Mouse (Mus musculus): ENCODE measurements around the gene Ppp4c. TPM values are rescaled to one million over a fixed set of nuclear protein-coding genes. Genes with fewer than 3 reads are reported as not detected.
A peak's percentile ranks its signal among the peaks of the same experiment; 100 is the strongest.

The Ppp4c gene
- 46.4 and 53.3 TPM in 2 replicates for polyA plus RNA-seq (2012; ENCODE audit: insufficient read depth, insufficient read length, missing spikeins)

GRCm38 (mm10) chr7:126791851-126792720, at the start of gene Ppp4c:
Gene Ppp4c, minus strand, starts transcription at chr7:126792496.
- H3K4me1 ChIP-seq (ENCODE audit: control insufficient read depth, insufficient read depth, insufficient read length, low read length), result peaks cover 3% of the 10 kb centered on the region; the same call in 1 of the 2 replicates
- peak within 1 kb of the TSS; percentile 93 for H3K27ac ChIP-seq (replicated peaks; ENCODE audit: low read depth, low read length)
- peak within 1 kb of the TSS; percentile 99 for H3K4me3 ChIP-seq (ENCODE audit: insufficient read depth, low read depth, low read length)

GRCm38 (mm10) chr7:126833294-126833693, 41.0 kb upstream of the Ppp4c start:
- no peak overlapping the region for H3K27ac ChIP-seq (replicated peaks; ENCODE audit: low read depth, low read length)
- no peak overlapping the region for H3K4me3 ChIP-seq (ENCODE audit: insufficient read depth, low read depth, low read length)
- H3K4me1 ChIP-seq (ENCODE audit: control insufficient read depth, insufficient read depth, insufficient read length, low read length), result no peaks in the 10 kb centered on the region

GRCm38 (mm10) chr7:126832036-126832598, 39.8 kb upstream of the Ppp4c start:
- H3K4me1 ChIP-seq (ENCODE audit: control insufficient read depth, insufficient read depth, insufficient read length, low read length), result no peaks in the 10 kb centered on the region
- no peak overlapping the region for H3K27ac ChIP-seq (replicated peaks; ENCODE audit: low read depth, low read length)
- H3K4me3 ChIP-seq (ENCODE audit: insufficient read depth, low read depth, low read length), result peak overlapping the region; percentile 44

- Histone ChIP-seq H3K4me1 (ENCODE audit: control insufficient read depth, insufficient read depth, insufficient read length, low read length) (no peaks in the 10 kb centered on the region), H3K4me3 (ENCODE audit: insufficient read depth, low read depth, low read length) (peak within 1 kb of the TSS; percentile 44), H3K27ac (replicated peaks; ENCODE audit: low read depth, low read length) (no peak within 1 kb of the TSS)
Measured at GRCm38 (mm10) chr7:126831539-126831938, 39.2 kb upstream of the Ppp4c start, which contains the start of gene 4930451I11Rik. Gene 4930451I11Rik, minus strand, starts transcription at chr7:126831639.

- Histone ChIP-seq H3K4me1 (ENCODE audit: control insufficient read depth, insufficient read depth, insufficient read length, low read length) (peaks cover 9% of the 10 kb centered on the region), H3K4me3 (ENCODE audit: insufficient read depth, low read depth, low read length) (no peak overlapping the region), H3K27ac (replicated peaks; ENCODE audit: low read depth, low read length) (no peak overlapping the region)
Measured at GRCm38 (mm10) chr7:126825952-126826351, 33.7 kb upstream of the Ppp4c start.

- peaks cover 9% of the 10 kb centered on the region for H3K4me1 ChIP-seq (ENCODE audit: control insufficient read depth, insufficient read depth, insufficient read length, low read length)
- H3K27ac ChIP-seq (replicated peaks; ENCODE audit: low read depth, low read length), result no peak overlapping the region
- no peak overlapping the region for H3K4me3 ChIP-seq (ENCODE audit: insufficient read depth, low read depth, low read length)
Measured at GRCm38 (mm10) chr7:126825403-126825802, 33.1 kb upstream of the Ppp4c start.

GRCm38 (mm10) chr7:126823940-126824339, 31.6 kb upstream of the Ppp4c start:
- Histone ChIP-seq H3K27ac (replicated peaks; ENCODE audit: low read depth, low read length) (no peak overlapping the region; the same call in 1 of the 2 replicates), H3K4me1 (ENCODE audit: control insufficient read depth, insufficient read depth, insufficient read length, low read length) (peaks cover 9% of the 10 kb centered on the region), H3K4me3 (ENCODE audit: insufficient read depth, low read depth, low read length) (peak overlapping the region; percentile 25)

GRCm38 (mm10) chr7:126823202-126823711, 31.0 kb upstream of the Ppp4c start:
- H3K27ac ChIP-seq (replicated peaks; ENCODE audit: low read depth, low read length), result peak overlapping the region; percentile 68
- H3K4me1 ChIP-seq (ENCODE audit: control insufficient read depth, insufficient read depth, insufficient read length, low read length), result peaks cover 9% of the 10 kb centered on the region
- H3K4me3 ChIP-seq (ENCODE audit: insufficient read depth, low read depth, low read length), result peak overlapping the region; percentile 59

GRCm38 (mm10) chr7:126822741-126823140, 30.4 kb upstream of the Ppp4c start:
- peaks cover 9% of the 10 kb centered on the region for H3K4me1 ChIP-seq (ENCODE audit: control insufficient read depth, insufficient read depth, insufficient read length, low read length)
- peak overlapping the region; percentile 15 for H3K4me3 ChIP-seq (ENCODE audit: insufficient read depth, low read depth, low read length)
- peak overlapping the region; percentile 84 for H3K27ac ChIP-seq (replicated peaks; ENCODE audit: low read depth, low read length)

GRCm38 (mm10) chr7:126821835-126822511, 29.7 kb upstream of the Ppp4c start:
- peak overlapping the region; percentile 84 for H3K27ac ChIP-seq (replicated peaks; ENCODE audit: low read depth, low read length)
- H3K4me1 ChIP-seq (ENCODE audit: control insufficient read depth, insufficient read depth, insufficient read length, low read length), result peaks cover 9% of the 10 kb centered on the region
- H3K4me3 ChIP-seq (ENCODE audit: insufficient read depth, low read depth, low read length), result no peak overlapping the region

- Histone ChIP-seq H3K27ac (replicated peaks; ENCODE audit: low read depth, low read length) (no peak overlapping the region), H3K4me3 (ENCODE audit: insufficient read depth, low read depth, low read length) (no peak overlapping the region), H3K4me1 (ENCODE audit: control insufficient read depth, insufficient read depth, insufficient read length, low read length) (peaks cover 10% of the 10 kb centered on the region)
Measured at GRCm38 (mm10) chr7:126818818-126819217, 26.5 kb upstream of the Ppp4c start.

GRCm38 (mm10) chr7:126817595-126817994, 25.3 kb upstream of the Ppp4c start:
- Histone ChIP-seq H3K4me1 (ENCODE audit: control insufficient read depth, insufficient read depth, insufficient read length, low read length) (peaks cover 13% of the 10 kb centered on the region), H3K27ac (replicated peaks; ENCODE audit: low read depth, low read length) (peak overlapping the region; percentile 99), H3K4me3 (ENCODE audit: insufficient read depth, low read depth, low read length) (no peak overlapping the region)

GRCm38 (mm10) chr7:126816494-126816893, 24.2 kb upstream of the Ppp4c start:
- Histone ChIP-seq H3K27ac (replicated peaks; ENCODE audit: low read depth, low read length) (peak overlapping the region; percentile 99), H3K4me1 (ENCODE audit: control insufficient read depth, insufficient read depth, insufficient read length, low read length) (peaks cover 8% of the 10 kb centered on the region), H3K4me3 (ENCODE audit: insufficient read depth, low read depth, low read length) (no peak overlapping the region)

GRCm38 (mm10) chr7:126815726-126816222, 23.5 kb upstream of the Ppp4c start:
- Histone ChIP-seq H3K4me1 (ENCODE audit: control insufficient read depth, insufficient read depth, insufficient read length, low read length) (peaks cover 8% of the 10 kb centered on the region), H3K27ac (replicated peaks; ENCODE audit: low read depth, low read length) (peak overlapping the region; percentile 97), H3K4me3 (ENCODE audit: insufficient read depth, low read depth, low read length) (no peak overlapping the region)
